27 mouse cellular contexts compared by ENCODE assay signal in genomic region chr4:140608228-140608720, GRCm38 (mm10).
"Had no signal": no experiment of that assay in that cellular context is flagged by ENCODE, and none has a peak within 500 bp of the region (broad histone marks: within the 10 kb centered on the region; RNA-seq: fewer than 3 reads in every experiment).

No protein-coding gene starts in this region.

- H3K9me3 ChIP-seq: heart, embryonic 10.5 days; heart, embryonic 12.5 days; hindbrain, embryonic 10.5 days; hindbrain, embryonic 12.5 days; kidney, embryonic 15.5 days; limb, embryonic 10.5 days; limb, embryonic 12.5 days; liver, embryonic 13.5 days had no signal

- H3K27me3 ChIP-seq: heart, embryonic 12.5 days; hindbrain, embryonic 12.5 days; kidney, embryonic 15.5 days; limb, embryonic 12.5 days; liver, embryonic 13.5 days had no signal

- H3K27ac ChIP-seq: gastrocnemius, adult 2 months; hindbrain, embryonic 10.5 days; hindbrain, embryonic 12.5 days; hindbrain, embryonic 14.5 days; kidney, embryonic 15.5 days; kidney, postnatal 0 days; limb, embryonic 10.5 days; limb, embryonic 12.5 days; liver, embryonic 13.5 days had no signal

- H3K9ac ChIP-seq: heart, embryonic 12.5 days; hindbrain, embryonic 12.5 days; hindbrain, embryonic 14.5 days; kidney, embryonic 15.5 days; limb, embryonic 12.5 days; liver, embryonic 13.5 days had no signal

- H3K36me3 ChIP-seq: liver, embryonic 13.5 days had no signal

- ATAC-seq: hindbrain, embryonic 16.5 days; intestine, embryonic 16.5 days had no signal

- H3K4me3 ChIP-seq: gastrocnemius, adult 2 months; heart, embryonic 10.5 days; heart, embryonic 12.5 days; hindbrain, embryonic 10.5 days; hindbrain, embryonic 12.5 days; kidney, embryonic 15.5 days; limb, embryonic 10.5 days; limb, embryonic 12.5 days; liver, embryonic 13.5 days had no signal

- DNase-seq: gastrocnemius, adult 2 months; gastrocnemius, postnatal 10 days; gastrocnemius, postnatal 25 days; heart, adult 18-20 months; heart, postnatal 10 days; heart, postnatal 4 days; kidney, adult 11 months; kidney, adult 2 months; kidney, adult 9 months; kidney, postnatal 14 days; kidney, postnatal 36 days; layer of hippocampus, adult 9-11 months; layer of hippocampus, postnatal 36 days; liver; liver, embryonic 13.5 days had no signal

- H3K4me2 ChIP-seq: heart, embryonic 12.5 days; hindbrain, embryonic 12.5 days; hindbrain, embryonic 14.5 days; kidney, embryonic 15.5 days; limb, embryonic 12.5 days; liver, embryonic 11.5 days; liver, embryonic 13.5 days had no signal
